Mouse (Mus musculus) bone marrow, adult 2 months (tissue): ENCODE measurements around the gene Tctn1. TPM values are rescaled to one million over a fixed set of nuclear protein-coding genes. Genes with fewer than 3 reads are reported as not detected.
A peak's percentile ranks its signal among the peaks of the same experiment; 100 is the strongest.

ENCODE experiments used
- H3K27ac ChIP-seq: fragments of 200-500 bp; 2 replicates; pipeline ENCODE4 v1.5.1; 2012; ENCODE audit warnings: low read depth, mild to moderate bottlenecking, control low read depth, inconsistent platforms, low read length; ENCODE audit not compliant: control insufficient read depth, poor library complexity, insufficient read depth
- H3K4me1 ChIP-seq: fragments of 200-500 bp; 2 replicates; pipeline ENCODE4 v1.6.1; 2011; ENCODE audit warnings: low read length; ENCODE audit not compliant: control insufficient read depth, insufficient read depth
- H3K4me3 ChIP-seq: fragments of 200-500 bp; replicated peaks from 2 replicates; pipeline ENCODE3; 2011; ENCODE audit warnings: mild to moderate bottlenecking, low read depth, low read length, control low read depth; ENCODE audit not compliant: control insufficient read depth
- CTCF ChIP-seq: fragments of 200-500 bp; IDR thresholded peaks from 2 replicates; pipeline ENCODE4 v1.5.1; 2011; ENCODE audit warnings: low read length, control low read depth; ENCODE audit not compliant: control insufficient read depth, insufficient read depth
- POLR2A ChIP-seq: fragments of 200-500 bp; IDR thresholded peaks from 2 replicates; pipeline ENCODE4 v1.6.1; 2011; ENCODE audit warnings: low read depth, mild to moderate bottlenecking, control low read depth, low read length, borderline replicate concordance; ENCODE audit not compliant: control insufficient read depth
- whole genome bisulfite sequencing: fragments of 180-500 bp; shearing (Covaris S2); methylation state at CpG from one replicate; pipeline ENCODE4 v1.1.7; 2018; 5-methylcytosine and 5-hydroxymethylcytosine counted together
- polyA plus RNA-seq: library from polyadenylated mRNA; stranded (reverse); fragments of >200 nt; gene quantifications from 2 replicates; pipeline ENCODE4 v1.2.4, GENCODE M21; 2011; ENCODE audit warnings: low replicate concordance; ENCODE audit not compliant: missing spikeins, insufficient read depth, insufficient read length

Tctn1 gene
- polyA plus RNA-seq, 1 experiment: 17.7 TPM

- TF ChIP-seq CTCF (peak; percentile 1; the same call in 1 of the 2 replicates), POLR2A (no peak)
- WGBS: 25% methylated on average over 8 of the region's 8 CpGs
- H3K4me3 ChIP-seq: peak overlapping the region; percentile 71
- H3K4me1 ChIP-seq: peaks cover 10% of the 10 kb centered on the region
- H3K27ac ChIP-seq: peak overlapping the region; percentile 72
Observed at GRCm38 (mm10) chr5:122212125-122212524, 52.1 kb downstream of the Tctn1 start.

- TF ChIP-seq CTCF (no peak), POLR2A (0 out of 2 replicates have a peak, but pooled peaks have one; percentile 18)
- H3K27ac ChIP-seq: peak overlapping the region; percentile 72
- peaks cover 15% of the 10 kb centered on the region for H3K4me1 ChIP-seq
- H3K4me3 ChIP-seq: peak overlapping the region; percentile 71
- WGBS: 27% methylated on average over 8 of the region's 8 CpGs
Observed at GRCm38 (mm10) chr5:122210890-122211289, 53.4 kb downstream of the Tctn1 start.

GRCm38 (mm10) chr5:122209591-122210368, 54.5 kb downstream of the Tctn1 start:
- Histone ChIP-seq H3K27ac (peak overlapping the region; percentile 72), H3K4me1 (peaks cover 16% of the 10 kb centered on the region), H3K4me3 (peak overlapping the region; percentile 71)
- TF ChIP-seq CTCF: no peak
- peak; percentile 60; the same call in 1 of the 2 replicates for TF ChIP-seq POLR2A
- WGBS: 4% methylated on average over 21 of the region's 21 CpGs

- 38% methylated on average over 6 of the region's 6 CpGs for WGBS
- no peak for TF ChIP-seq CTCF
- TF ChIP-seq POLR2A: no peak
- no peak overlapping the region for H3K4me3 ChIP-seq
- H3K27ac ChIP-seq: peak overlapping the region; percentile 72
- H3K4me1 ChIP-seq: peaks cover 17% of the 10 kb centered on the region
Observed at GRCm38 (mm10) chr5:122208909-122209308, 55.4 kb downstream of the Tctn1 start.

GRCm38 (mm10) chr5:122206475-122206874, 57.8 kb downstream of the Tctn1 start, which contains the start of gene Hvcn1:
Hvcn1 (plus strand) TSS chr5:122206804.
- TF ChIP-seq CTCF (no peak), POLR2A (no peak)
- H3K4me1 ChIP-seq: peaks cover 16% of the 10 kb centered on the region
- 29% methylated on average over 4 of the region's 4 CpGs for WGBS
- H3K4me3 ChIP-seq: no peak within 1 kb of the TSS
- H3K27ac ChIP-seq: no peak within 1 kb of the TSS

- 12% methylated on average over 2 of the region's 2 CpGs for whole genome bisulfite sequencing
- TF ChIP-seq CTCF (no peak), POLR2A (no peak)
- Histone ChIP-seq H3K27ac (no peak overlapping the region), H3K4me1 (peaks cover 14% of the 10 kb centered on the region), H3K4me3 (no peak overlapping the region)
Observed at GRCm38 (mm10) chr5:122204180-122204579, 60.1 kb downstream of the Tctn1 start.

GRCm38 (mm10) chr5:122201904-122202303, 62.4 kb downstream of the Tctn1 start:
- 79% methylated on average over 6 of the region's 6 CpGs for WGBS
- H3K4me1 ChIP-seq: peaks cover 6% of the 10 kb centered on the region
- no peak for TF ChIP-seq CTCF
- TF ChIP-seq POLR2A: no peak
- no peak overlapping the region for H3K4me3 ChIP-seq
- no peak overlapping the region for H3K27ac ChIP-seq

- 92% methylated on average over 4 of the region's 4 CpGs for WGBS
- H3K4me3 ChIP-seq: no peak overlapping the region
- no peak for TF ChIP-seq CTCF
- TF ChIP-seq POLR2A: no peak
Observed at GRCm38 (mm10) chr5:122200872-122201271, 63.4 kb downstream of the Tctn1 start.

More at GRCm38 (mm10) chr5:122200872-122201271, 63.4 kb downstream of the Tctn1 start:
- Histone ChIP-seq H3K4me1 (peaks cover 2% of the 10 kb centered on the region), H3K27ac (no peak overlapping the region)
